Mouse (Mus musculus) heart, adult 2 months (tissue): ENCODE measurements around the gene Col24a1.

ENCODE experiments used
- CTCF ChIP-seq: fragments of 200-600 bp; IDR thresholded peaks from 2 replicates; pipeline ENCODE4 v1.8.1; 2022; ENCODE audit warnings: antibody characterized with exemption, mild to moderate bottlenecking, moderate library complexity
- POLR2A ChIP-seq: fragments of 200-500 bp; IDR thresholded peaks from 2 replicates; pipeline ENCODE4 v1.6.1; 2011; ENCODE audit warnings: mild to moderate bottlenecking, low read depth, low read length, control low read depth; ENCODE audit not compliant: insufficient read depth

DNA sequence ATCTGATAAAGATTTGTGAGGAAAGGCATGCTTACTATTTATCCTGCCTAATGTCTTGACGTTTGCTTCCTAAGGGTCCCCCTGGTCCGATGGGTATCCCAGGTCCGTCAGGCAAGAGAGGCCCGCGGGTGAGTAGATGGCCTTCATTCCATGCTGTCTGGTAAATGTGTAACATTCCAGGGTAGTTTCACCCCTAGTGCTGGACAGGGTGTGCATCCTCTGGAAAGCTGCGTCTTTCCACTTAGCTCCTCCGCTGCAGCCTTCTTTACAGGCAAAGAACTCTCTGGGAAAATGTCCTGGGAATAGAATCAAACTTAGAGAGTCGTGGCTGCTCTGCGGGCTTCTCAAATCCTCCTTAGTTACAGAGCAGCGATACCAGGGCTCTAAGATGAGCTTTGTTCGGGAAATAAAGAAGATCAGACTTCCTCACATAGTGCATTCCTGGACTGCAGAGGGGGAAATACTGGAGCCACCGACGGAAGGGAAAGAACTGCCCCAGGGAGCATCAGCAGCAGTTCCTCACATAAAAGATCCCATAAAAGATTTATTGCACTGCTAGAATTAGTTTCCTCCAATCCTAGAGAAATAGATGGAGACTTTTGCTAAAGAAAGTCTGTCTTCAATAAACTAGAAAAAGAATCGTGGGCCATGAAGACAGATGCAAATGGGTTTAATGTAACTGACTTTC lies 28.5 kb downstream of the Col24a1 start:
- no peak for TF ChIP-seq POLR2A
- TF ChIP-seq CTCF: no peak
